Mouse (Mus musculus): ENCODE measurements around the gene L2hgdh.
"Not testable (repeated sequence)": the region's sequence is repeated elsewhere in the genome, so short reads cannot be mapped to it uniquely, and the experiment has no call there.

The L2hgdh gene

DNA sequence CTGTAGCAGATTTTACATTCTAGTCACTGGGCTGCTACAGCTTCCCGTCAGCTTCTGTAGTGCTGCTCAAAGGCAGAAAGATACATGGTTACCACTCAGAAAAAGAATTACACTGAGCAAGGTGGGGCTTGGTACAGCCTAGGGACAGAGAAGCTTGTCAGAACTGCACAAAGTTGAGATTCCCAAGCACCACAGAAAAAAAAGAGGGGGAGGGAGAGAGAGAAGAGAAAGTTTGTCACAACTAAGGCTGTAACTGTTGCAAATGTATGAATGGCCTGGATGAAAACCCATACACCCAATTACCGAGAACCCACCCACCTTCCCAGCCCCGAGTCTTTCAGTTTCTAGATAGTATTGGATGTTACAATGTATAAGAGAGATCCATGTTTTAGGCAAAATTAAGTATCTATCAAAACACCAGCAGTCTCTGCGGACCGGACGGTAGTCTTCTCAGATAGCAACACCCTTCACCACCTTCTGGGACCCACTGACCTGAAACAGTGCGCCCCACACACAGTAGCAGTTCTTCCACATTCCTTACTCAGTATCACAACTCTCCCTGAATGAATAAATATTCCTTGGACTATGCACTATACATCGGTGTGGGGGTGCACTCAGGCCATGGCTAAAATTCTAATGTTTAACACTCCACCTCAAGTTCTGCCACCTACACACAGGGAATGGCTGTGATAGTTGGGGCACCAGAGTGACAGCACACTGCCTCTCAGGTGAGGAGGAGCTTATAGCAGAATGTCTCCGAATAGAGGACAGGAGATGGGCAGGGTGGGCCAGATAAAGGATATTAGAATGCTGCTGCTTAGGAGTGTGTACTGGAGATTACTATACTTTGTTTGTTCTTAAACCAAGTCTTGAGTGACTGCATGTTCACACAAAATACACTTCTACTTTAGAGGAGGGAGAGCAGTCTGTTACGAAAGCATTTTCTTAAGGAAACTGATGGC, 49.8 kb downstream of the L2hgdh start:
- in situ Hi-C loops (cut with MboI, MseI), result no loop called here

DNA sequence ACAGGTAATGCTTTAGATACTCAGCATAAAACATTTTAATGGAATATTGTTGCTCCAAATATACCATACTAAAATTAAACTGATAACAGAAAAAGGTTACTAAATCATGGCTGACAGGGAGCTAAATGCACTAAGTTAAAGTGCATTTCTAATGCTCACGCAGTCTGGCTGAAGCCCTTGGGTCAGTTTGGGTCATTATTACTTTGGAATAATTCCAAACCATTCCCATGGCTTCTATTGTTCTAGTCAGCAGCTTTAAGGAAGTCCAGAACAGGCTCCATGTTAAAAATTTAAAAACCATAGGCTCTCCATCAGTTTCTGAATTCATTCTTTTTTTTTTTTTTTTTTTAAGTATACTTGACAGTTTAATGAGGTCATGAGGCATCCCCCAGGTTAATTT, 50.5 kb downstream of the L2hgdh start:
- in situ Hi-C loops (cut with MboI, MseI), result no loop called here

DNA sequence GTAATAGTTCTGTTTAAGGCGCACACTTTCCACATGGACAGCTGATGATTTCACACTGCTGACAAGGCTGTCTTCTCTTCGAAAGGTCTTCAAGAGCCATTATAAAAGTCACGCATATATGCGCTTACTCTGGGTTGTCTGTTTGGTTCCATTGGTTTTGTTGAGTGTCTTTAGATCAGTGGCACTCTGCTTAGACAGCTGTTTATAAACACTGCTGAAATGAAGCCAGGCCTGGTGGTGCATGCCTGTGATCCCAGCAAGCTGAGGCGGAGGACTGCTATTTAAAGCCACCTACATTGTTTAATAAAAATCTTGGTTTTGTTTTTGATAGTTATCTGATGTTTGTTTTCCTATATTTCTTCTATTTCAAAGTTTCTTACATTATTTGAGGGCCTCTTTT, 58.0 kb downstream of the L2hgdh start:
- in situ Hi-C loops (cut with MboI, MseI), result no loop called here

DNA sequence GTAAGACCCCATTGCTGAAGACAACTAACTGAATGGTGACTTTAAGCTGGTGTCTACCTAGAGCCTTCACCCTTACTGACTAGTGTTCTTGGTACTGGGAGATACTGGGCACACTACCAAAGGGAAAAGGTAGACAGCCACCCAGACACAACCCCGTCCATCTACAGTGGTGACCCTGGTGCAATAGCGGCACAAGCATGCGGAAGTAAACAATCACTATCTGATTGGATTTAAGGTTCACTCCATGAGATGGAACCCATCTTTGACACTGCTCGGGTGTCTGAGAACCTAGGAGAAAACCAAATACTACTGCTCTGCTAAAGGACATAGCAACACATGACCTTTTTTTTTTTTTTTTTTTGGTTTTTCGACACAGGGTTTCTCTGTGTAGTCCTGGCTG, 63.0 kb downstream of the L2hgdh start:
- in situ Hi-C loops (cut with MboI, MseI), result no loop called here

DNA sequence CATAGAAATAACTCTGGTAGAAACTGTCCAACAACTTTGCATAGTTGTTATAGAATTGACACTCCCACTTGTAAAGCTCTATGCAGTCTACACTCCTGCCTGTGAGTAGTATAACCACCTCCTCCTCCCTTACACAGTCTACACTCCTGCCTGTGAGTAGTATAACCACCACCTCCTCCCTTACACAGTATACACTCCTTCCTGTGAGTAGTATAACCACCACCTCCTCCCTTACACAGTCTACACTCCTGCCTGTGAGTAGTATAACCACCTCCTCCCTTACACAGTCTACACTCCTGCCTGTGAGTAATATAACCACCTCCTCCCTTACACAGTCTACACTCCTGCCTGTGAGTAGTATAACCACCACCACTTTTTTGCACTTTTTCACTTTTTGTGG, 70.7 kb downstream of the L2hgdh start:
- in situ Hi-C loops (cut with MboI, MseI), result not testable (repeated sequence)

DNA sequence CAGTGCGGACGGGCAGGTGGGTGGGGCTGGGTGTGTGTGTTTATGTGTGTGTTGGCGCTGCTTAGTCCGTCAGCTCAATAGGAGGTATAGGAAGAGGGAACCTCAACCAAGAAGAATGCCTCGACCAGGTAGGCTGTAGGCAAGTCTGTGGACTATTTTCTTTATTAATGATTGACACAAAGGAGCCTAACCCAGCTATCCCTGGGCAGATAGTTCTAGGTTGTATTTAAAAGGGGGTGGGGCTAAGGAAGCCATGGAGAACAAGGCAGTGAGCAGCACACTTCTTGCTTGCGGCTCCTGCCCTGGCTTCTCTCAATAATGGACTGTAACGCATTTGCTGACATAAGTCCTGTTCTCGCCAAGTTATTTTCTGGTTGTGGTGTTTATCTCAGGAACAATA, 75.2 kb downstream of the L2hgdh start:
- in situ Hi-C loops (cut with MboI, MseI), result no loop called here

DNA sequence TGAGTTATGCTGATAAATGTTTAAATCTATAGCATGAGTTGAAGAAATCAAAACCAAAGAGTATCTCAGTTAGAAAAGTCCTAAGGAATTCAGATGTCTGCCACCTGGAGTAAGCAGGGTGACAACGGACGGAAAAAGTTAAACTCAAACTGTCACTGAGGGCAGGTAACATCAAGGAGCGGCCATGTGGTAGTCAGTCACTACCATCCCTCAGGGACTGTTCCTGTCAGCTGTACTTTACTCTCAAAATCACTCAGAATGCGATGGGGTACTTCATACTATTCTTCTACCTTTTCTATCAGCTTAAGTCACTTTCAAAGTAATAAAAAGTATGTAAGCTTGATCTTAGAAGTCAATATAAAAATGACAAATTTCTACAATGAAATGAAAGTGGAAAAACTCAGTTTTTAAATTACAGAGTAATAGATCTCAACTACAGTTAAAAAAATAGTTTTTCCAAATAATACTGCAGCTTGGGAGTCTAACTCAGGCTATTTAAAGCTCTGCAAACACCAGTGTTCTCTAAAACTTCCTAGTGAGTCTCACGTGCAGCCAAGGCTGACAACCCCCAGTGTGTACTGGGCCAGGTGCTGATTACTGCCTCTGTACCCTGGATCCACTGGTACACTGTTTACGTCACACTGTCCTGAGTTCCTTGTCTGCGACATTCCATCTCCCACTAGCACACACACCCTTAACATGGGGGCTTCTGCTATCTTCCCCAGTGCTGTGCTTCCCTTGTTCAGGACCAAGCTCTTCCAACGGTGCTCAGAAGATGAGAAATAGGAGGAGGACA, 78.7 kb downstream of the L2hgdh start:
- in situ Hi-C loops (cut with MboI, MseI), result no loop called here

DNA sequence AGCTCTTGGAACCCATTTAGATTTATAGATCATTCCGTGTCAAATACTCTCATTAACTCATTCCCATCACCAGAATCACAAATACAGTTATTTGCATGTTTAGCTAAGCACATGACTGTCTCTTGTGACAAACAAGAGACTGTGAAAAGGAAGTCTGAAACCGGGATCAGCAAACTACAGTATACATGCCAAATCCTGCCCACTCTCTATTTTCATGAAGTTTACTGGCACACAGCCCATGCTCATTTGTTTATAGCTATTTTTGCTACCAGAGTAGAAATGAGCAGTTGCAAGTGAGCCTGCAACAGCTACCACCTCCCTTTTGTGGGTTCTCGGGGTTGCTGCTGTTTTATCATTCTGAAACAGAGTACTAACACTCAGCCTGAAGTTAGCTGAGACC, 79.8 kb downstream of the L2hgdh start:
- in situ Hi-C loops (cut with MboI, MseI), result no loop called here

DNA sequence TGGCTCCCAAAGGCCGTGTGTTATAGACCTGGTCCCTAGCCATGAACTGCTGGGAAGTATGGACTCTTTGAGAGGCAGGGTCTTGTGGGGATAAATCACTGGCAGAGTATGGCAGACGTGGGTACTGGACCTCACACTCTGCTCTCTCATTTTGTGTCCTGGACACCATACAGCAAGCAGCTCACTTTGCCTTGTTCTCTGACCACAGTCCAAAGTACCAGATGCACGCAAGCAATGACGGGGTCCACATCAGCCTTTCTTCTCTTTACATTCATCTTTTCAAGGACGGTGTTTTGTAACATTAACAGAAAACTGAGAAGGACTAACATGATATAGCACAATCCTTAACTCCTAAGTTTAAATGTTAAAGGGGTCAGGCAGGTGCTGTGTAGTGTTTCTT, 81.8 kb downstream of the L2hgdh start:
- in situ Hi-C loops (cut with MboI, MseI), result no loop called here

Measured in regulatory T cell (primary cell).